Mouse (Mus musculus): ENCODE measurements around the gene Acsm1.

Gene Acsm1

GRCm38 (mm10) chr7:119670395-119670794, 63.6 kb downstream of the Acsm1 start:
- no peak for DNase-seq (ENCODE audit: low read depth, low spot score)

GRCm38 (mm10) chr7:119670925-119671324, 64.1 kb downstream of the Acsm1 start:
- DNase-seq (ENCODE audit: low read depth, low spot score), result peak; percentile 7

- peak; percentile 62 for DNase-seq (ENCODE audit: low read depth, low spot score)
Observed at GRCm38 (mm10) chr7:119673465-119673864, 66.6 kb downstream of the Acsm1 start.

- no peak for DNase-seq (ENCODE audit: low read depth, low spot score)
Observed at GRCm38 (mm10) chr7:119680107-119680506, 73.3 kb downstream of the Acsm1 start.

- no peak for DNase-seq (ENCODE audit: low read depth, low spot score)
Observed at GRCm38 (mm10) chr7:119682699-119683098, 75.9 kb downstream of the Acsm1 start.

- no peak for DNase-seq (ENCODE audit: low read depth, low spot score)
Observed at GRCm38 (mm10) chr7:119689726-119690125, 82.9 kb downstream of the Acsm1 start, which contains the start of gene Acsm4. Gene Acsm4 (plus strand): TSS chr7:119690026.

- no peak for DNase-seq (ENCODE audit: low read depth, low spot score)
Observed at GRCm38 (mm10) chr7:119692302-119692701, 85.5 kb downstream of the Acsm1 start.

- no peak for DNase-seq (ENCODE audit: low read depth, low spot score)
Observed at GRCm38 (mm10) chr7:119694926-119695325, 88.1 kb downstream of the Acsm1 start.
